Mouse (Mus musculus) CD4-positive, CD25-positive, alpha-beta regulatory T cell (primary cell): ENCODE measurements around the gene Klk11. TPM values are rescaled to one million over a fixed set of nuclear protein-coding genes. Genes with fewer than 3 reads are reported as not detected.

Experiments
- polyA plus RNA-seq: library from polyadenylated mRNA; unstranded; fragments of 100-300 nt; shearing (Covaris generic); gene quantifications from one replicate; pipeline ENCODE4 v1.2.1, GENCODE M21; 2017

The Klk11 gene
- polyA plus RNA-seq, result 0.16 TPM

DNA sequence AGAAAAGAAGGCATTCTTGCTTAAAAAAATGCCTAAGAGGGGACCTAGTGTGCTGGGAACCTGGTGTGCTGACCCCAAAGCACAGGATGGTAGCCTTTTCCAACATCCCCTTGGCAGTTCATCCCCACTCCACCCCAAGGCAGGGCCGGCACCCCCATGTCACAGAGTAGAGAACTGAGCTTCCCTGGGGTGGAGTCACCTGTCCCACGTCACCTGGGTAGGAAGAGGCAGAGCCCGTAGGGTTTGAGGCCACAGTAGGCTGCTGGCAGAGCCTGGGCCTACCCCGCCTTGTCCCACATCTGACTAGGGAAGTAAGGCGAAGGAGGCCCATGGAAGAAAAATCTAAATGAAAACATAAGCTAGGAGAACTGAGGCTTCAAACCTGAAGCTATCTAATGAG is at the start of gene Klk11:
Gene Klk11 (plus strand): TSS at position 241 of the 400 bp plus-strand sequence.

DNA sequence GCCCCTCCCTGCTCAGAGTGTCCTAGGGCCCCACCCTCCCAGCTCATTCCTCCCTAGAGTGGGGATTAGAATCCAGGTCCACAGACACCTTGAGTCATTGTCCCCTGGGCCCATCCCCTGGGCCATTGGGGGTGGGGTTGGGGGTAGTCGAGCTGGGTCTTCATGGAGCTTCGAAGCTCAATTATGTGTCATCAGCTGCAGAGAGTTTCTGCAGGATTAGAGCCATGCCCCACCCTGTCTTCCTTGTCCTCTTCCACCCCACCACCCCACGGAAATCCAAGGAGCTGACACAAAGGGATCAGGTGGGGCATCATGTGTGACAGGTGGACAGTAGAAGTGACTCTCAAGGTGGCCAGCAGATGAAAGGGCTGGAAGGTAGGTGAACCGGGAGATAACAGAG is 5.8 kb upstream of the Klk11 start, which contains the start of gene Klk12:
Gene Klk12 (plus strand): TSS at position 301 of the 400 bp plus-strand sequence.

DNA sequence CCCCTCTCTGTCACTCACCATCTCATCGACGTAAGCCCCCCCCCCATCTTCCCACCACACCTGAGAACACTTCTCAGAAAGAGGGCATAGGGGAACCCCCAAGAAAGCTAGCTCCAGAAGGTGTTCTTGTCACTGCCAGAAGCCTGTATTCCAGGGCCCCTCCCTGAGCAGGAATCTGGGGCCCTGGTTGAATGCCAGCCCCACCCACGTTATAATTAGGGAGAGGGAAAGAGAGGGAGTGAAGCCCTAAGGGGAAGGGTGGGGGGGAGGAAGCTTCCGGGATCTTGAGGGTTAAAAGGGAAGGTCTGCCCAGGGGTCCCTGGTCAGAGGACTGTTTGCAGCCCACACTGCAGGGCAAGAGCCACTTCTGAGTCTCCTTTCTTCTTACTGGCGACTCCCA is 6.3 kb downstream of the Klk11 start, which contains the start of gene Klk10:
Gene Klk10 (plus strand): TSS at position 290 of the 400 bp plus-strand sequence.

DNA sequence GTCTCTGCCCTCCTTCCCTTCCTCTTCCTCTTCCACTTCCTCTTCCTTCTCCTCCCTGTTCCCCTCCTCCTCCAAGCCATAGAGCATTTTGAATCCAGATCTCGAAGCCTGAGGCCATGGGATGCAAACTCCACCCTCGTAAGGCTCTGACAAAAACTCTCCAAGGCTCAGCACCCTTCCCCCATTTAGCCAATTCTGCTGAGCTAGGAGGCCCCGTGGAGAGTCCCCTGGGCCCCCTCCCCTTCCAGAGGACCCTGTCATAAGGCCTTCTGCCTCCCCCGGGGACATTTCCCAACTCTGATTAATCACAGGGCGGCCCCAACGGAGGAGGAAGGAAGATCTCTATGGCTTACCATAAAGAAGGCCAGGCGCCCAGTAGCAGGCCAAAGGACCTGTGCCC is 17.2 kb downstream of the Klk11 start, which contains the start of gene Klk9:
Gene Klk9 (plus strand): TSS at position 301 of the 400 bp plus-strand sequence.

DNA sequence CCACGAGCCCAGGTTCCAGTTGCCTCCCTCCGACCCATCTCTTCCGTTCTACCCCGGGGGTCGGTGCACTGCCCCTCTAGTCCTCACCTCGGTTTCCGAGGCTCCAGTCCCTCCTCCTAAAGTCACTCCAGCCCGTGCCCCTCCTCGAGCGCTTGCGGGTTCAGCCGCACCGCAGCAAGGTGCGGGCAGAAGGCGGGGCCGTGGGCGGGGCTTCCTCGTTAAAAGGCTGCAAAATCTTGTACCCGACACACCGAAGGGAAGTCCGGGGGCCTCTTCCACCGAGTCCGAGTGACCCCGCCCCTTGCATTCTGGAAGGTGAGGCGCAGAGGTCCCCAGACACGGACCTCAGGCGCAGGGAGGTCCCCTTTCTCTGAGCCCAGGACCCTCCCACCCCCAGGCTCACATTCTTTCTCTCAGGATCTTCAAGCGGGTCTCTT is 22.9 kb downstream of the Klk11 start, which contains the start of gene Klk8:
Gene Klk8 (plus strand): TSS at position 245 of the 437 bp plus-strand sequence.

DNA sequence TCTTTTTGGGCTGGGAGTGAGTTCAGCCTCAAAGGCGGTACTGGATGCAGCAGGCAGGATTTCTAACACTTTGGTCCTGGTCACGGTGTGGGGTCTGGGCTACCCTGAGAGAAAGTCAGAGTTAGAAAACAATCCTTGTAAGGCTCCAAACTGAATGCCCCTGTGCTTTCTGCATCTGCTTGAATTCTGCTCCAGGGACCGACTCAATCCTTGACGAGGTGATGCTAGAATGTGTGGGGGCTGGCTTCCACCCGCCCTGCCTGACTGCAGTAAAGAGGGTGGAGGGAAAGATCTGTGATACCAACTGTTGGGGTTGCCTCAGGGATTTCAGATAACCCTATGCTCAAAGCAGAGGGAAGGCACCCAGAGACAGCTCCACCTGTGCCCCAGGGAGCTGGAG is 36.6 kb downstream of the Klk11 start, which contains the start of gene Klk7:
Gene Klk7 (plus strand): TSS at position 301 of the 400 bp plus-strand sequence.

DNA sequence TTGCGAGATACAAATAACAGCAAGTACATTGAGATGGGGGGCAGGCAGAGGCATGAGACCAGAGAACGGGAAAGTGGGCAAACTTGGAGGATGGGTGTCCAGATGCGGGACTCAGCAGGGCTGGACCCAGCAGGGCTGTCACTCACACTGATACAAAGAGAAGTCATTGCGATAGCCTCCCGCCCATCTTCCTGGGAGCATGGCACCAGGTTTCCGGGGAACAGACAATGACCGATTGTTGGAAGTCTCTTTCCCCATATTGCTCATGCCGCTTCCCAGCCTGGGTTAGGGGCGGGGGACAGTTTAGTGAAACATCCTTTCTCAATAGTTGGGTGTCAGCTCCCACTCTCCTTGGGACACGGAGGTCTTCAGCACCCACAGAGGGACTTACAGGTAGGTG is 49.8 kb downstream of the Klk11 start, which contains the start of gene Klk6:
Gene Klk6 (plus strand): TSS at position 301 of the 400 bp plus-strand sequence.

Other genes with a start within 250 kb of the Klk11 start
- not detected for gene Cd33, start 230.2 kb upstream of the Klk11 start, polyA plus RNA-seq
- 5.6 TPM for gene Zfp658, start 212.3 kb upstream of the Klk11 start, polyA plus RNA-seq
- 8.7 TPM for gene Zfp719, start 195.0 kb upstream of the Klk11 start, polyA plus RNA-seq
- not detected for gene Zfp819, start 167.4 kb upstream of the Klk11 start, polyA plus RNA-seq
- 0.08 TPM for gene Ceacam18, start 139.9 kb upstream of the Klk11 start, polyA plus RNA-seq
- gene Siglece, start 114.4 kb upstream of the Klk11 start, polyA plus RNA-seq, result 0.60 TPM
- gene Ctu1, start 102.6 kb upstream of the Klk11 start, polyA plus RNA-seq, result 14.0 TPM
- gene Klk14, start 84.2 kb upstream of the Klk11 start, polyA plus RNA-seq, result not detected
- gene Klk13, start 62.0 kb upstream of the Klk11 start, polyA plus RNA-seq, result not detected
- gene Klk12, start 5.7 kb upstream of the Klk11 start, polyA plus RNA-seq, result not detected
- 0.17 TPM for gene Klk10, start 6.4 kb downstream of the Klk11 start, polyA plus RNA-seq
- 0.39 TPM for gene Klk9, start 17.3 kb downstream of the Klk11 start, polyA plus RNA-seq
- gene Klk8, start 23.0 kb downstream of the Klk11 start, polyA plus RNA-seq, result 101 TPM
- 0.10 TPM for gene Klk7, start 36.7 kb downstream of the Klk11 start, polyA plus RNA-seq
- not detected for gene Klk6, start 49.9 kb downstream of the Klk11 start, polyA plus RNA-seq
- gene Klk5, start 67.4 kb downstream of the Klk11 start, polyA plus RNA-seq, result not detected
- not detected for gene Klk4, start 106.6 kb downstream of the Klk11 start, polyA plus RNA-seq
- not detected for gene Klk15, start 159.1 kb downstream of the Klk11 start, polyA plus RNA-seq
- gene Klk1b8, start 176.1 kb downstream of the Klk11 start, polyA plus RNA-seq, result not detected
- gene Klk1b1, start 192.1 kb downstream of the Klk11 start, polyA plus RNA-seq, result not detected
- gene Klk1b9, start 201.5 kb downstream of the Klk11 start, polyA plus RNA-seq, result 0.55 TPM
- not detected for gene Klk1b11, start 221.3 kb downstream of the Klk11 start, polyA plus RNA-seq
- gene Klk1b26, start 237.6 kb downstream of the Klk11 start, polyA plus RNA-seq, result not detected